Mouse (Mus musculus) adrenal gland, adult 18-20 months (tissue): ENCODE measurements around the gene Gpat3. TPM values are rescaled to one million over a fixed set of nuclear protein-coding genes. Genes with fewer than 3 reads are reported as not detected.

ENCODE experiments used
- DNase-seq, 2 experiments: peaks; one replicate each; pipeline ENCODE4 v3.0.0; 2021 to 2022; ENCODE audit warnings: low spot score in 2 of 2
- long read RNA-seq, 2 experiments: library from polyadenylated mRNA; stranded (forward); transcript quantifications; one replicate each; pipeline ENCODE4 v2.0.0; 2021
- total RNA-seq, 2 experiments: library from RNA; stranded (reverse); gene quantifications; 1 replicate in 1 of 2; 2 replicates in 1 of 2; pipeline ENCODE4 v1.2.3; 2021

The Gpat3 gene
- total RNA-seq = 10 to 100 TPM; 13.0 to 23.4 TPM
- long read RNA-seq, experiment 1, transcript Gpat3-202 (12 exons, 3,035 nt) = major isoform, 22 of 50 reads
- long read RNA-seq, experiment 1, transcript Gpat3-201 (13 exons, 2,884 nt) = minor isoform, 20 of 50 reads
- long read RNA-seq, experiment 1, partial matches to known transcripts = 5 of 50 reads
- long read RNA-seq, experiment 1, other reads (novel, unspliced or antisense) = 3 of 50 reads
- long read RNA-seq, experiment 2, transcript Gpat3-202 (12 exons, 3,035 nt) = minor isoform, 24 of 90 reads
- long read RNA-seq, experiment 2, transcript Gpat3-201 (13 exons, 2,884 nt) = major isoform, 59 of 90 reads
- long read RNA-seq, experiment 2, partial matches to known transcripts = 4 of 90 reads
- long read RNA-seq, experiment 2, other reads (novel, unspliced or antisense) = 3 of 90 reads

- peak in 1 of 2 experiments; percentile 46 for DNase-seq
Measured at GRCm38 (mm10) chr5:100845485-100845847, at the start of gene Gpat3. Gene Gpat3, plus strand, starts transcription at chr5:100845713.

GRCm38 (mm10) chr5:100798165-100798860, 47.2 kb upstream of the Gpat3 start, which contains the start of the genes Helq and Mrps18c:
Gene Helq, minus strand, starts transcription at chr5:100798598.
Gene Mrps18c, plus strand, starts transcription at chr5:100798627.
- DNase-seq = peak; percentile 82 to 85

GRCm38 (mm10) chr5:100818341-100818740, 27.2 kb upstream of the Gpat3 start:
- DNase-seq = no peak

- no peak for DNase-seq
Measured at GRCm38 (mm10) chr5:100819568-100820480, 25.7 kb upstream of the Gpat3 start.

GRCm38 (mm10) chr5:100820483-100821184, 24.9 kb upstream of the Gpat3 start, which contains the start of gene Abraxas1:
Gene Abraxas1, minus strand, starts transcription at chr5:100820965.
- peak; percentile 86 to 90 for DNase-seq

GRCm38 (mm10) chr5:100821375-100821774, 24.1 kb upstream of the Gpat3 start:
- DNase-seq = no peak

- no peak for DNase-seq
Measured at GRCm38 (mm10) chr5:100822826-100823225, 22.7 kb upstream of the Gpat3 start.

- DNase-seq = no peak
Measured at GRCm38 (mm10) chr5:100825975-100826374, 19.5 kb upstream of the Gpat3 start.

- DNase-seq = no peak
Measured at GRCm38 (mm10) chr5:100826531-100826930, 19.0 kb upstream of the Gpat3 start.

- DNase-seq = no peak
Measured at GRCm38 (mm10) chr5:100828701-100829100, 16.8 kb upstream of the Gpat3 start.

- no peak for DNase-seq
Measured at GRCm38 (mm10) chr5:100832680-100833079, 12.8 kb upstream of the Gpat3 start.

GRCm38 (mm10) chr5:100833841-100834240, 11.7 kb upstream of the Gpat3 start:
- DNase-seq = no peak

GRCm38 (mm10) chr5:100835862-100836538, 9.5 kb upstream of the Gpat3 start:
- DNase-seq = no peak

- no peak for DNase-seq
Measured at GRCm38 (mm10) chr5:100837907-100838306, 7.6 kb upstream of the Gpat3 start.

GRCm38 (mm10) chr5:100844485-100844884, 1.0 kb upstream of the Gpat3 start:
- DNase-seq = no peak

- peak; percentile 74 to 84 for DNase-seq
Measured at GRCm38 (mm10) chr5:100845848-100846598, 510 bp downstream of the Gpat3 start.

GRCm38 (mm10) chr5:100846599-100846920, 1.0 kb downstream of the Gpat3 start:
- no peak for DNase-seq

GRCm38 (mm10) chr5:100847143-100847542, 1.6 kb downstream of the Gpat3 start:
- no peak for DNase-seq

- no peak for DNase-seq
Measured at GRCm38 (mm10) chr5:100853963-100854362, 8.4 kb downstream of the Gpat3 start.
